Mouse (Mus musculus) ES-E14 (cell line): ENCODE data around the gene Polr2b. TPM values are rescaled to one million over a fixed set of nuclear protein-coding genes. Genes with fewer than 3 reads are reported as not detected.
A peak's percentile ranks its signal among the peaks of the same experiment; 100 is the strongest.

ENCODE experiments used
- DNase-seq: peaks from one replicate; pipeline ENCODE4 v3.0.0-alpha.2; 2013; ENCODE audit warnings: low read depth, low spot score
- H3K27ac ChIP-seq: 2 replicates; pipeline ENCODE4 v1.5.1; 2012; ENCODE audit warnings: low read depth, mild to moderate bottlenecking, low read length, moderate library complexity, mixed read lengths; ENCODE audit not compliant: poor library complexity, insufficient read depth, severe bottlenecking
- H3K36me3 ChIP-seq: 2 replicates; pipeline ENCODE4 v1.6.1; 2012; ENCODE audit warnings: mild to moderate bottlenecking, low read length, moderate library complexity, mixed read lengths; ENCODE audit not compliant: control insufficient read depth, poor library complexity, insufficient read depth, severe bottlenecking
- H3K4me1 ChIP-seq, 2 experiments: fragments of 150-350 bp in 1 of 2; sonication (generic) in 1 of 2; 2 replicates each; pipeline ENCODE4 v1.6.1; 2012; ENCODE audit warnings: low read length in 2 of 2, mild to moderate bottlenecking in 1 of 2, mixed read lengths in 1 of 2; ENCODE audit not compliant: control insufficient read depth in 2 of 2, insufficient read depth in 2 of 2, poor library complexity in 1 of 2
- H3K4me3 ChIP-seq, 2 experiments: fragments of 150-350 bp in 1 of 2; sonication (generic) in 1 of 2; 2 replicates each; pipeline ENCODE4 v1.5.1; 2012; ENCODE audit warnings: low read length in 2 of 2, low read depth in 1 of 2, mild to moderate bottlenecking in 1 of 2, mixed read lengths in 1 of 2; ENCODE audit not compliant: insufficient read depth in 1 of 2, poor library complexity in 1 of 2, severe bottlenecking in 1 of 2
- H3K9ac ChIP-seq: 2 replicates; pipeline ENCODE4 v1.6.1; 2012; ENCODE audit warnings: low read depth, mild to moderate bottlenecking, low read length, mixed read lengths; ENCODE audit not compliant: poor library complexity, insufficient read depth, severe bottlenecking
- H3K9me3 ChIP-seq: fragments of 150-350 bp; sonication (generic); 2 replicates; pipeline ENCODE4 v1.6.1; 2012; ENCODE audit warnings: low read depth, mild to moderate bottlenecking, low read length; ENCODE audit not compliant: control insufficient read depth, insufficient read depth
- CHD2 ChIP-seq: IDR thresholded peaks from 2 replicates; pipeline ENCODE4 v1.6.1; 2014; ENCODE audit warnings: mild to moderate bottlenecking, low read depth, low read length, inconsistent platforms
- HCFC1 ChIP-seq: IDR thresholded peaks from 2 replicates; pipeline ENCODE4 v1.6.1; 2012; ENCODE audit warnings: low read length, inconsistent platforms, borderline replicate concordance; ENCODE audit not compliant: insufficient read depth
- MAFK ChIP-seq: IDR thresholded peaks from 2 replicates; pipeline ENCODE4 v1.6.1; 2014; ENCODE audit warnings: mild to moderate bottlenecking, low read depth, low read length, inconsistent platforms; ENCODE audit not compliant: insufficient read depth
- ZC3H11A ChIP-seq: IDR thresholded peaks from 2 replicates; pipeline ENCODE4 v1.6.1; 2012; ENCODE audit warnings: low read depth, mild to moderate bottlenecking, inconsistent platforms, low read length, borderline replicate concordance
- ZNF384 ChIP-seq: IDR thresholded peaks from 2 replicates; pipeline ENCODE4 v1.6.1; 2012; ENCODE audit warnings: low read depth, low read length, inconsistent platforms
- in situ Hi-C, 2 experiments: fragments of 600-800 bp; cut with MboI; formaldehyde crosslinking; loops; one replicate each; pipeline ENCODE4 v1.15.1; 2025; ENCODE audit warnings: low sequenced_read_pairs in 2 of 2, inconsistent platforms in 1 of 2; ENCODE audit not compliant: unreplicated experiment in 2 of 2
- total RNA-seq: library from RNA; depleted of rRNA; stranded (reverse); fragments of 300-350 nt; gene quantifications from 2 replicates; pipeline ENCODE4 v1.2.3, GENCODE M21; 2012

The Polr2b gene
- total RNA-seq, 1 experiment = 184 TPM

DNA sequence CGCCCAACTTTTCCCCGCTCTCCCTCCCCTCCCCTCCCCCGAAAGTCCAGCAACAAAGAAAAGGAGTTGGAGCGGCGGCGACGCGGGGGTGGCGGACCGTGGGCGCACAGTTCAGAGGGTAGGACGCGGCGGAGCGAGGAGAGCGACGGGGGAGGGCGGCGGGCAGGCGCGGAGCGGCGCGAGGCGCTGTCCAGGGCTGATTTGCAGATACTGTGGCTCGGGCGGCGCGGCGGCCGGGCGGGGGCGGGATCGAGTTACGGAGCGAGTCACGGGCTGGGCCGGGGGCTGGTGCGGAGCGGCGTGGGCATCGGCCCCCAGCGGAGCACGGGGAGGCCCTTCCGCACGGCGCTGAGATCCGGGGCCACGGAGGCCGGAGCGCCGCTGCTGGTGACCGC lies 44.3 kb upstream of the Polr2b start:
- H3K4me3 ChIP-seq = peak overlapping the region; percentile 97 to 99
- no peak for DNase-seq
- H3K27ac ChIP-seq = peak overlapping the region; percentile 98
- peaks cover 22% of the 10 kb centered on the region for H3K36me3 ChIP-seq
- peak; percentile 23; the same call in 1 of the 2 replicates for TF ChIP-seq HCFC1
- no peak for TF ChIP-seq ZNF384
- TF ChIP-seq CHD2 = no peak
- H3K4me1 ChIP-seq = peaks cover 4 to 14% of the 10 kb centered on the region in 2 experiments; a peak in 1 of 4 replicates
- peak overlapping the region; percentile 98 for H3K9ac ChIP-seq
- no peaks in the 10 kb centered on the region for H3K9me3 ChIP-seq
- in situ Hi-C loops = no loop called here

DNA sequence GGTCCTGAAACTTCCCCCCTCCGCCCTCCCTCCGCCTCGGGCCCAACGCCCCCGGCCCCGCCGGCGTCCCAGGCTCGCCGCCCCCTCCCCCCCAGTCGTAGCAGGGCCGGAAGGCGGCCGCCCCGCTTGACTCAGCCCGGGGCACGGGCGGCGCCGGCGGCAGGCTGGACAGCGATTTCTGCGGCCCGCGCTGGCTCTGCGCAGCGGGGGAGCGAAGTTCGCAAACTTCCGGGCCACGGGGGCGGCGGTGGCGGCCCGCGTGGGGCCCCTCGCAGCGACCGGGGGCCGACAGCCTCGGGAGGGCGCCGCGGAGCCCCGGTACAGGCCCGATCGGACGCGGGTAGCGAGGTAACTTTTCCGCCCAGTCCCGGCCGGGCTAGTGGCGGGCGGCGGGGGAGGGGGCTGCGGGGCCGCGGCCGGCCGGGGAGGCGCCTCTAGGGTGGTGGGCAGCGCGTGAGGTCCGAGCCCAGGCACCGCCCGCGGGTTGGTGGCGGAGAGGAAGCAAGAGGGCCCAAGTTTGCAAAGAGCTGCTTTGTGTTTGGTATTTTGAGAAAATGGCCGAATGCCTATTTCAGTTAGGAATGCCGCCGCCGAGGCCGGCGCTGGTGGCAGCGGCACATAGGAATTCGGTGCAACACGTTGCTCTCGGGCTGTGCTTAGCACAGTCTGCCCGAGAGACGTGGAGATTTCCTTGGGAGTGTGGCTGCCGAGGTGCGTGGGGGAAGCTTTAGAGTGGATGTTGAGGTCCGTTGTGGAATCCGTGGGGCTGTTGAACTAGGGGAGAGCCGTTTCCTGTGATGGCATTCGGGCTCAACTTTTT lies 43.7 kb upstream of the Polr2b start:
- Histone ChIP-seq H3K9me3 (no peaks in the 10 kb centered on the region), H3K36me3 (peaks cover 27% of the 10 kb centered on the region), H3K9ac (peak overlapping the region; percentile 98), H3K27ac (peak overlapping the region; percentile 98), H3K4me3 (peak overlapping the region; percentile 97 to 99), H3K4me1 (peaks cover 4 to 14% of the 10 kb centered on the region in 2 experiments; a peak in 1 of 4 replicates)
- TF ChIP-seq MAFK (no peak), HCFC1 (peak; percentile 14; the same call in 1 of the 2 replicates), ZNF384 (no peak)
- in situ Hi-C loops = no loop called here
- DNase-seq = no peak

DNA sequence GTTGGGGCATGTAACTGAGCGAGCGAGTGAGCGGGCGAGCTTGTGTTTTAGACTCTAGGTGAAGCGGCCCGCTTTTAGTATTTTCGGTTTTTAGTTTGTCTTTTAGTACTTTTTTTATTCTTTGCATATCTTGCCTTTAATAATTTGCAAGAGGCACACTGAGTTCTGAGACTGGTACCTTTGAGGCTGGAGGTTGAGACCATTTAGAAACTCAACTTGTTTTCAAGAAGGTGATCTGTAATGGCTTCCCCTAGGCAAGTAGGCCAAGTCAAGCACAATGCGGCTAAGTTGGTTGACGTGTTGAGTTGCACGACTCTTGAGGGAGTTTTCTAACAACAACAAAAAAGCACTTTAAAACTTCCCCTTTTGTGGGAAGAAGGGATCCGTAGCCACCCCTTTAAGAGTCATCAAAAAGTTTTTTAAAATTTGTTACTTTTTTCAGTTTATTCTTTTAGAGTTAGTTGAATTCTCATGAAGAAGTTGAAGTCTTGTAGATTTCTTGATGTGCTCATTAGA lies 43.0 kb upstream of the Polr2b start:
- Histone ChIP-seq H3K27ac (peak overlapping the region; percentile 98), H3K9ac (peak overlapping the region; percentile 98), H3K4me1 (peaks cover 4 to 14% of the 10 kb centered on the region in 2 experiments; a peak in 1 of 4 replicates), H3K36me3 (peaks cover 31% of the 10 kb centered on the region), H3K4me3 (peak overlapping the region; percentile 97 to 99), H3K9me3 (no peaks in the 10 kb centered on the region)
- DNase-seq = no peak
- TF ChIP-seq MAFK (no peak), CHD2 (no peak)
- in situ Hi-C loops = no loop called here

DNA sequence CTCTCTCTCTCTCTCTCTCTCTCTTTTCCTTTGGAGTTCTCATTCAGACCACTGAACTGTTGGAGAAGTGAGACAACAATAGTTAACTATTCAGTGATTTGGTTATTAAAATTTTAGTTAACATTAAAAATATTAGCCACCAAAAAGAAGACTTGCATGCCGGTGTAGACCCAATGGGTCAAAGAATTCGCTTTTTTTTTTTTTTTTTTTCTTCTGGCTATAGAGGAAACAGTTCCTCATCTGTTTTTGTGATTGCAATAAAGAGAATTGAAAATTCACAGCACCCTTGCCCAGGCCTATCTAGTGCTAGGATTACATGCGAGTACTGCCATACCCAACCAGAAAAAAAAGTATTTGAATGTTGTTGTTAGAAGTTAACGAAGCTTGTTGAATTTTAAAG lies 42.5 kb upstream of the Polr2b start:
- H3K9me3 ChIP-seq = no peaks in the 10 kb centered on the region
- no peak overlapping the region; the same call in 1 of the 2 replicates for H3K9ac ChIP-seq
- H3K27ac ChIP-seq = no peak overlapping the region; the same call in 1 of the 2 replicates
- TF ChIP-seq ZNF384 (no peak), HCFC1 (no peak), MAFK (no peak), ZC3H11A (no peak), CHD2 (no peak)
- in situ Hi-C loops = no loop called here
- H3K36me3 ChIP-seq = peaks cover 33% of the 10 kb centered on the region
- DNase-seq = no peak
- peaks cover 4 to 14% of the 10 kb centered on the region in 2 experiments; a peak in 1 of 4 replicates for H3K4me1 ChIP-seq
- peak overlapping the region; percentile 97 to 99; a peak in 3 of 4 replicates for H3K4me3 ChIP-seq
